Mouse (Mus musculus) cerebellum, adult 9-11 months (tissue): Measurements from ENCODE around the gene Eef1b2.
"Not testable (repeated sequence)": the region's sequence is repeated elsewhere in the genome, so short reads cannot be mapped to it uniquely, and the experiment has no call there.

ENCODE experiments used
- DNase-seq: peaks from one replicate; pipeline ENCODE4 v3.0.0; 2022

The Eef1b2 gene

GRCm38 (mm10) chr1:63176604-63177421 lies at the start of gene Eef1b2, which contains the start of gene Ndufs1:
TSS of gene Eef1b2 (plus strand) at chr1:63176825.
TSS of gene Ndufs1 (minus strand) at chr1:63176833.
- peak; percentile 99 for DNase-seq

- no peak for DNase-seq
Observed at GRCm38 (mm10) chr1:63129273-63129672, 47.4 kb upstream of the Eef1b2 start.

- DNase-seq: no peak
Observed at GRCm38 (mm10) chr1:63129857-63130690, 46.6 kb upstream of the Eef1b2 start.

- DNase-seq: no peak
Observed at GRCm38 (mm10) chr1:63130883-63131282, 45.7 kb upstream of the Eef1b2 start.

GRCm38 (mm10) chr1:63131766-63132165 lies 44.9 kb upstream of the Eef1b2 start:
- no peak for DNase-seq

DNA sequence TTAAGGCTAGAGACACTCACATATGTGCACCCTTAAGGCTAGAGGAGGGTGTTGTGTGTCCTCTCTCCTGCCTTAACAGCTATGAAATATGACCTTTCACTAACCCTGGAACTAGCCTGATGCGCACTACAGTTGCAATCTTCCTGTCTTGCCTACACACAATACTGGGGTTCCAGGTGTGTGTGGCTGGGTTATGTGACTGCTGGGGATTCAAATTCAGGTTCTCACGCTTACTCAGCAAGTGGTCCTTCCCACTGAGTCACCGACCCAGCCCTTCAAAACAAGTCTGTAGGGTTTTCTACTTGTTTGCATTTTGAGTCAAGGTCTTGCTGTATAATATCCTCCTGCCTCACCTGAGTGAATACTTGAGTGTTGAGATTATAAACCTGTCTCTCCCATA lies 42.1 kb upstream of the Eef1b2 start:
- no peak for DNase-seq

GRCm38 (mm10) chr1:63137971-63138370 lies 38.7 kb upstream of the Eef1b2 start:
- no peak for DNase-seq

DNA sequence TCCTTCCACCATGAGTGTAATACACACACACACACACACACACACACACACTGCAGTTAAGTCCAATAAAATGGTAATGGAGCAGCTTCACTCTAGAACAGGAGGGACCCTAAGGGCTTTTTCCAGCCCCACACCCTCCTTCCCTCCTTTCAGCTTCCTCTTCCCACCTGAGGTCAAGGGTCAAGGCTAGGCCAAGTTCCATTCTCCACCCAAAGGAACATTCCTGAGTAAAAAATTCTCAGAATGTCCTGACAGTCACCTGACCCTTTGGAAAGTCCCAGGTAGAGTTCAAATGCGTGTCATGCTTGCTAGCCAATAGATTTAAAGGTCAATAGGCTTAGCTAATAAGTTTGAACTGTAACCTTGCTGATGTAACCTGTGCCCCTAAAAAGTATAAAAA lies 38.0 kb upstream of the Eef1b2 start:
- DNase-seq: not testable (repeated sequence)

DNA sequence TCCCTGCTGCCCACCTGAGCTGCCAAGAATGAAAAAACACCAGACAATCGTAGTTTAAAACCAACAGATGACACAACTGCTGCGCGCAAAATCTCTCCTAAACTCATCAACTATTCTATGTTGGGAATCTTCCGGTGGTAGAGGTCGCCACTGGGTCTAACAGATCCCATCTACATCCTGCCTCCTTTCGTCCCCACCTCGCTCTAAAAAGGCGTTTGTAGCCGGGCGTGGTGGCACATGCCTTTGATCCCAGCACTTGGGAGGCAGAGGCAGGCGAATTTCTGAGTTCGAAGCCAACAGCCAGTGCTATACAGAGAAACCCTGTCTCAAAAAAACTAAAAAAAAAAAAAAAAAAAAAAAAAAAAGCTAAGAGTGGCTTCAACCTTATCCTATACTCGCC lies 36.4 kb upstream of the Eef1b2 start:
- no peak for DNase-seq

DNA sequence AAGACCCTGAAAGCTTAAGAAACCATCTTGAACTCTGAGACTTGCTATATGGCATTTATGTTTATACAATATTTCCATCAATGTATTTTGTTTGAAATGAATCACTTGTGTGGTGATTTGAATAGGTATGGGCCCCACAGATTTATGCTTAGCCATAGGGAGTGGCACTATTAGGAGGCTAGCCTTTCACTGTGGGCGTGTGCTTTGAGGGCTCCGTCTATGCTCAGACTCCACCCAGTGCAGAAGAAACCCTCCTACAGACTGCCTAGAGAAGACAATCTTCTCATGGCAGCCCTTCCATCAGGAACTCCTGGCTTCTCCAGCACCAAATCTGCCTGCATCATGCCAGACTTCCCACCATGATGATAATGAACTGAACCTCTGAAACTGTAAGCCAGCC lies 8.0 kb upstream of the Eef1b2 start:
- no peak for DNase-seq

DNA sequence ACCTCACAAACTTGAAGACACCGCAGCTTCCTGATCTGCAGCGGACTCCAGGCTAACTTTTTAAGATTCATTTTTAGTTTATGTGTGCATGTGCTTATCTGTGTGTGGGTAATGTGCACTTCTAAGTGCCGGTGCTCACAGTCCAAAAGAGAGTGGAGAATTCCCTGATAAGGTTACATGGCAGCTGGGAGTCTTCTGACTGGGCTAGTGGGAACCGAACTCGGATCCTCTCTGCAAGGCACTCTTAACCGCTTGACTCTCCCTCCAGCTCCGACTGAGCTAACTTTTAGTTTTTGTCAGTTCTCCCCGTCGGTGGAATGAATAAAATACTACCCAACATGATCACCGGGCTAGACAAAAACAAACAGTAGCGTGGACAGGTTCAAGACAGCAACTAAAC lies 772 bp upstream of the Eef1b2 start:
- no peak for DNase-seq

GRCm38 (mm10) chr1:63176259-63176603 lies 394 bp upstream of the Eef1b2 start:
- no peak for DNase-seq

GRCm38 (mm10) chr1:63178308-63178707 lies 1.7 kb downstream of the Eef1b2 start:
- no peak for DNase-seq

- peak; percentile 9 for DNase-seq
Observed at GRCm38 (mm10) chr1:63180122-63180521, 3.5 kb downstream of the Eef1b2 start.

GRCm38 (mm10) chr1:63180575-63180974 lies 4.0 kb downstream of the Eef1b2 start:
- not testable (repeated sequence) for DNase-seq

- DNase-seq: peak; percentile 88
Observed at GRCm38 (mm10) chr1:63181019-63181418, 4.4 kb downstream of the Eef1b2 start.

DNA sequence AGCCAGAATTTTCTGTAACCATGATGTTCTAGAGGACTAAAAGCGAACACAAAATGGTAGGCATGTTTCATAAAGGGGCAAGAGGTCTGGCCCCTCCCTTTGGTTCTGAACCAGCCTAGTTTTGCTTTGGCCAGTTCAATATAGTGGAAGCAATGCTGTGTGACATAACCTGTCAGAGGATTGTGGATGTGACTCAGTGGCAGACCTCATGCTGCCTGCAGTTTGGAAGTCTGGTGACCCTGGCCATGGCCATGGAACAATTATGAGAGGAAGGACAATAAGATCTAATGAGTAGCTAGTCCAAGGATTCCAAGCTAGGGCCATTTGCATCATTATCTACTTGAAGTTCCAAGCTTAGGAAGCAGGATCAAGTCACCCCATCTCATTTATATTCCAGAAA lies 4.9 kb downstream of the Eef1b2 start:
- peak; percentile 14 for DNase-seq

GRCm38 (mm10) chr1:63182212-63182611 lies 5.6 kb downstream of the Eef1b2 start:
- peak; percentile 74 for DNase-seq

- DNase-seq: peak; percentile 37
Observed at GRCm38 (mm10) chr1:63182636-63183270, 6.1 kb downstream of the Eef1b2 start.

DNA sequence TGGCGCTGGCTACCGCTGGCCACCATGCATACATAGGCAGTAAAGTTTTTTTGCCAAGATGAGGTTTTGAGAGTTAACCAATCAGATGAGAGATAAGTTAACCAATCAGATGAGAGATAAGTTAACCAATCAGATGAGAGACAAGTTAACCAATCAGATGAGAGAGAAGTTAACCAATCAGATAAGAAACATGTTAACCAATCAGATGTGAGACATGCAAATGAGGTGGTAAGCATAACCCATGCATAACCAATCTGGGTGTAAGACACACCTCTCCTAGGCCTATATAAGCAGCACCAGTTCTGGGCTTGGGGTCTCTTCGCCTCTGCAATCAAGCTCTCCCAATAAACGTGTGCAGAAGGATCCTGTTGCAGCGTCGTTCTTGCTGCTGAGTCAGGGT lies 8.8 kb downstream of the Eef1b2 start:
- not testable (repeated sequence) for DNase-seq

GRCm38 (mm10) chr1:63188536-63188935 lies 11.9 kb downstream of the Eef1b2 start:
- no peak for DNase-seq

DNA sequence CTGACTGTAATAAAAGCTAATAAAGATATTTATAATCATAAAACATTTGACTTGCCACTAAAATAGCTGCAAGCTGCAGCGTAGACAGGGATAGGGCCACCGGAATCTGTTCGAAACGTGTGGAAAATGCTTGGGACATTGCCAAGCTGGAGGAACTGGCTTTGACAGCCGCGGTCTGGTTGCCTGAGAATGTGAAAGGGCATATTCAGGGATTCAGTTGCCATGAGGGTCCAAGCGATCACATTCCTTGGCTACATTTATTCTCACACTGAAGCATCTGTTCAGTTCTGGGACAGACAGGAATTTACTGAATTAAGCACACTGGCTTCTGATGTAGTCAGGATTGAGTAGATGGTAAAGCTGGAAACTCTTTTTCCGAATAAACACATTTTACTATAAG lies 14.2 kb downstream of the Eef1b2 start:
- DNase-seq: no peak

GRCm38 (mm10) chr1:63192306-63193065 lies 15.9 kb downstream of the Eef1b2 start:
- no peak for DNase-seq
